Mouse (Mus musculus) inflammation-experienced regulatory T-cells, adult 6 months (primary cell): ENCODE data around the gene Gm4981. TPM values are rescaled to one million over a fixed set of nuclear protein-coding genes. Genes with fewer than 3 reads are reported as not detected.
"Not testable (repeated sequence)": the region's sequence is repeated elsewhere in the genome, so short reads cannot be mapped to it uniquely, and the experiment has no call there.

ENCODE experiments used
- ATAC-seq: one replicate; pipeline ENCODE4 v1.8.0; 2017
- polyA plus RNA-seq, 3 experiments: library from polyadenylated mRNA; unstranded; fragments of 100-300 nt; shearing (Covaris generic); gene quantifications; one replicate each; pipeline ENCODE4 v1.2.1; 2017

The Gm4981 gene
- not detected for polyA plus RNA-seq

DNA sequence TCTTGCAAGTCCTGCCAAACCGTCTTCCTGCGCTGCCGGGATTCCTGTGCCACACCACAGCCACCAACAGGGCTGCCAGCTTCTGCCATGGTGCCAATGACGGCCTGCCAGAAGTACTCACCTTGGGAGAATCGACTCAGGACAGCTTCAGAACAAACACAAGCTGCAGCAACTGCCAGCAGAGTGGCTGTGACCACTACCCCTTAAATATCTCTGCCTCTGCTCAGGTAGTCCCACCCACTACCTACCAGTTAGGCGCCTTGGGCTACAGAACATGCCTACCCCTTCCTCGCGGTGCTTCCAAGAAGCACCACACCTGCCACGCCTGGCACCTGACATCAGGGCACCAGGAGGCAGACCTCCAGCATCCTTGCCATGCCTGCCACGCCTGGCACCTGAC is at the start of gene Gm4981:
Gene Gm4981, minus strand, starts transcription at position 89 of the 400 bp plus-strand sequence.
- ATAC-seq, result no peak

- peak; percentile 76 for ATAC-seq
Measured at GRCm38 (mm10) chr10:58282238-58282637, 45.7 kb upstream of the Gm4981 start.

DNA sequence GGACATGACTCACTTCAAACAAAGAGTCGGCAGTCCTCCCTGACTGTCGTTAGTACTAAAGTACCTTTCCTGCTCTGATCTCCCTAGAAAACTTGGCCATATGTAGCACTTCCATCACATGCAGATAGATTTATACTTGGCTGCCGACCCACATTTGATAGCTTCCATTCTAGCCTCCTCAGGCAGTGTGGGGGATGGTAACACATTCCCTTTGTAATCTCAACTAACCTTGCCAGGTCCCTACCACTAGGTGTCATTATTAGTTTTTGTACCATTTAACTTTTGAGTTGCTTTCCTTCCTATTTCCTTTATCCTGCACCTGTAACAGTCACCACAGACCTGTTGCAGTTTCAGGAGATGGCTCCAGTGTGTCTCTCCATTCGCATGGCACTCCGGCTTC is 22.0 kb upstream of the Gm4981 start:
- ATAC-seq, result no peak

- no peak for ATAC-seq
Measured at GRCm38 (mm10) chr10:58255954-58256353, 19.5 kb upstream of the Gm4981 start.

DNA sequence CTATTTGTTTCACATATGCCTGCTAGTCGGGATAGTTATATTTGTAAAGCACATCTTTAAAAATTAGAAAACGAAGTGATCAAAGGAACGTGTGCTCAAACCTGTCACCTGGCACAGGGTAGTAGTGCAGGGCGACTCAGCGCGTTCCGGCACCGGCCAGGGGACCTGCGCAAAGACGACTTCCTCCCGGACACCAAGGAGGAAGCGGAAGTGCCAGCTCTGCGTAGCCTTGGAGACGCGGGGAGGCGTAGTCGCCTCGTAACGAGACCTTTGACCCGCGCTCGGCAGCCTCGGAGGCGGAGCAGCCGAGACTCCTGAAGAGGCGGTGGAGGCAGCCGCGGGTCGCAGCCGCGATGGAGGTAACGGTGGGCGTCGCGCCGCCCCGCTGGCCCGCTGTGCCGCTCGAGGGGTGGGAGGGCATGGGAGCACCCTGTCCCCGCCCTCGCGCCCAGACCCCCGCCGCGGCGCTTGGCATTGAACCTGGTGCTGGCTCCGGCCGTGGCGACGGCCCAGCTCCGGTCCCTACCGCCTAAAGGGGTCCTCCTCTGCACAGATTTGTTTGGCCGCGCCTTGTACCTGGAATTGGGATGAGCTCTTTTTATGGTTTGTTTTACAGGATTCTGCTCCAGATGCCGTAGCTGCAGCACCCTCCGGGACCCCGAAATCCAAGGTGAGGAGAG is 18.9 kb upstream of the Gm4981 start, which contains the start of gene Gcc2:
Gene Gcc2, plus strand, starts transcription at position 285 of the 680 bp plus-strand sequence.
- peak; percentile 99 for ATAC-seq

DNA sequence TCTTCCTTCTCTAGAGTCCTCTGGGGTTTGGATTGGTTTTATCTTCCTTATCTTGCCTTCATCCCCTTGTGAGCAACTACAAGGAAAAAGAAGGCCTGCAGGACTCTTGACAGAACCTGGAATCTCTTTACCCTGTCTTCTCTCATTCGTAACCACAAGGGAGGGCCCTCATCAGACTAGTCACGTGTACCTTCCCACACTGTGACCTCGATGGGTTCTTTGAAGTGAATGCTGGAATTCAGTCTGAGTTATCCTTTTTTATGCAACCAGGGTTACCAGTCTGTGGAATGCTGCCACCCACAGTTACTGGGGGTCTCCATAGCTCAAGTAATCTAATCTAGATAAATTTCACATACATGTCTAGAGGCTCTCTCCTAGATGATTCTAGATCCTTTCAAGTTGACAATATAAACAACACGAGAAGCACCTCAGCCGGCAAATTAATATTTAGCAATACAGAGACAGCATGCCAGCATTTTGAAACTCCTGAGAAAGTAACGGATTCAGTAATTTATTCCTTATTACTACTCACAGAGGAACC is 18.2 kb upstream of the Gm4981 start:
- ATAC-seq, result no peak

GRCm38 (mm10) chr10:58249535-58249934 is 13.0 kb upstream of the Gm4981 start:
- ATAC-seq, result no peak

- not testable (repeated sequence) for ATAC-seq
Measured at GRCm38 (mm10) chr10:58238984-58239740, 2.7 kb upstream of the Gm4981 start.

- not testable (repeated sequence) for ATAC-seq
Measured at GRCm38 (mm10) chr10:58234985-58235384, 1.5 kb downstream of the Gm4981 start.

- ATAC-seq, result not testable (repeated sequence)
Measured at GRCm38 (mm10) chr10:58233740-58234121, 2.8 kb downstream of the Gm4981 start.

GRCm38 (mm10) chr10:58233054-58233739 is 3.3 kb downstream of the Gm4981 start:
- not testable (repeated sequence) for ATAC-seq

DNA sequence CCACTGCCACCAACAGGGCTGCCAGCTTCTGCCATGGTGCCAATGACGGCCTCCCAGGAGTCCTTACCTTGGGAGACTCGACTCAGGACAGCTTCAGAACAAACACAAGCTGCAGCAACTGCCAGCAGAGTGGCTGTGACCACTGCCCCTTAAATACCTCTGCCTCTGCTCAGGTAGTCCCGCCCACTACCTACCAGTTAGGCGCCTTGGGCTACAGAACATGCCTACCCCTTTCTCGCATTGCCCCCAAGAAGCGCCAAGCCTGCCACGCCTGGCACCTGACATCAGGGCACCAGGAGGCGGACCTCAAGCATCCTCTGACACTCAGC is 3.9 kb downstream of the Gm4981 start, which contains the start of gene Duxf3:
Gene Duxf3, minus strand, starts transcription at position 35 of the 329 bp plus-strand sequence.
- ATAC-seq, result not testable (repeated sequence)

GRCm38 (mm10) chr10:58231779-58232640 is 4.5 kb downstream of the Gm4981 start:
- peak; percentile 25 for ATAC-seq

- ATAC-seq, result not testable (repeated sequence)
Measured at GRCm38 (mm10) chr10:58231088-58231487, 5.4 kb downstream of the Gm4981 start.

DNA sequence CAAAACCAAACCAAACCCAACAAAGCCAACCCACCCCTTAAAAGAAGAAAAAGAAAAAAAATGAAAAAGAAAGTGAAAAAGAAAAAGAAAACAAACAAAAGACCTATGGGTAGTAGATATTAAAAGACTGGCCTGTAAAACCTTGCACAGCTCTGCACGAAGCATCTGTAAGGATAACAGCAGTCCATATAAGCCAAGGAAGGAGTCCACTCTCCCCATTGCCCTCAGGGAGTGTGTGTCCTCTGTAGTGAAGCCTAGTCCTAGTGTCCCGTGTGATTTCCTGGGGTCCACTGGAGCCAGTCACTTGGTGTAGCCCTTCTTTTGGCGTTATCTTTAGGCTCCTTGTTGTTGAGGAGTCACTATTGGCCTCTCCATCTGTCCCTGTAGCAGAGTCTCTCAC is 6.5 kb downstream of the Gm4981 start:
- ATAC-seq, result not testable (repeated sequence)

- ATAC-seq, result not testable (repeated sequence)
Measured at GRCm38 (mm10) chr10:58227798-58228197, 8.7 kb downstream of the Gm4981 start.

- not testable (repeated sequence) for ATAC-seq
Measured at GRCm38 (mm10) chr10:58226357-58226756, 10.1 kb downstream of the Gm4981 start.

- not testable (repeated sequence) for ATAC-seq
Measured at GRCm38 (mm10) chr10:58224827-58225785, 11.4 kb downstream of the Gm4981 start, which contains the start of gene AW822073. AW822073 (minus strand) TSS chr10:58224930.

- ATAC-seq, result peak; percentile 38
Measured at GRCm38 (mm10) chr10:58223972-58224805, 12.3 kb downstream of the Gm4981 start.

DNA sequence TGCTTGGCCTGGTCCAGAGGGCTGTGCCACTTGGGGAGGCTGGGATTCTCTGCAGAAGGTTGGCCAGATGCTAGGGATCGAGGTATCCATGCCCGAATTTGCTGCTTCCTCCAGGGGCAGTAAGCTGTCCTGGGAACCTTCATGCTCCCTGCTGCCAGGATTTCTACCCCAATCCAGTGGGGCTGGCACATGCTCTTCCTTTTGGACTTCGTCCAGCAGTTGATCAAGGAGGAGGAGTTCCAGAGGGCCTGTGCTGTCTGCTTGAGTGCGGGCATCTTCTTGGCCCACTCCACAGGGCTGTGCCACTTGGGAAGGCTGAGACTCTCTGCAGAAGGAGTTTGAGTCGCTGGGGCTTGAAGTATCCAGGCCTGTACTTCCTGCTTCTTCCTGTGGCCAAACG is 13.3 kb downstream of the Gm4981 start:
- ATAC-seq, result not testable (repeated sequence)
